Mouse (Mus musculus) limb, embryonic 11.5 days (tissue): ENCODE data around the gene Ugt1a7c. TPM values are rescaled to one million over a fixed set of nuclear protein-coding genes. Genes with fewer than 3 reads are reported as not detected.

Source experiments
- ATAC-seq: fragments of 200-750 bp; cut with Nextera tagmentation; 2 replicates; pipeline ENCODE4 v1.8.0; 2017; ENCODE audit warnings: low read depth; ENCODE audit not compliant: insufficient number of reproducible peaks, low FRiP score, low TSS enrichment
- DNase-seq: peaks from one replicate; pipeline ENCODE4 v3.0.0-alpha.2; 2015; ENCODE audit warnings: low spot score
- H3K27ac ChIP-seq: fragments of 300-500 bp; sonication (generic); replicated peaks from 2 replicates; pipeline ENCODE4 v1.5.1; 2014; ENCODE audit warnings: low read depth, mild to moderate bottlenecking, low read length
- H3K27me3 ChIP-seq: fragments of 300-500 bp; sonication (generic); 2 replicates; pipeline ENCODE4 v1.6.1; 2014; ENCODE audit warnings: mild to moderate bottlenecking, low read length, mixed read lengths; ENCODE audit not compliant: control insufficient read depth, insufficient read depth
- H3K36me3 ChIP-seq: fragments of 300-500 bp; sonication (generic); 2 replicates; pipeline ENCODE4 v1.6.1; 2014; ENCODE audit warnings: mild to moderate bottlenecking, low read length, moderate library complexity, mixed read lengths; ENCODE audit not compliant: control insufficient read depth, insufficient read depth
- H3K4me1 ChIP-seq: fragments of 300-500 bp; sonication (generic); 2 replicates; pipeline ENCODE4 v1.6.1; 2014; ENCODE audit warnings: low read length, mixed read lengths; ENCODE audit not compliant: control insufficient read depth, insufficient read depth
- H3K4me2 ChIP-seq: fragments of 300-500 bp; sonication (generic); 2 replicates; pipeline ENCODE4 v1.6.1; 2014; ENCODE audit warnings: low read depth, mild to moderate bottlenecking, moderate library complexity; ENCODE audit not compliant: severe bottlenecking
- H3K4me3 ChIP-seq: fragments of 300-500 bp; sonication (generic); 2 replicates; pipeline ENCODE4 v1.5.1; 2014; ENCODE audit warnings: low read depth, low read length
- H3K9ac ChIP-seq: fragments of 300-500 bp; sonication (generic); 2 replicates; pipeline ENCODE4 v1.6.1; 2014; ENCODE audit warnings: mild to moderate bottlenecking, low read length
- H3K9me3 ChIP-seq: fragments of 300-500 bp; sonication (generic); 2 replicates; pipeline ENCODE4 v1.6.1; 2016; ENCODE audit warnings: low read length; ENCODE audit not compliant: control insufficient read depth
- WGBS: fragments of 180-500 bp; shearing (Covaris S2); extraction: QIAGEN DNeasy Blood & Tissue Kit; methylation state at CpG from one replicate; pipeline ENCODE4 v1.1.7; 2014; 5-methylcytosine and 5-hydroxymethylcytosine counted together
- polyA plus RNA-seq: library from polyadenylated mRNA; unstranded; fragments of >200 nt; fragmentation: Nextera tagmentation; extraction: Ambion mirVana; gene quantifications from 2 replicates; pipeline ENCODE4 v1.2.1, GENCODE M21; 2014

Gene Ugt1a7c
- polyA plus RNA-seq, 1 experiment from 2014 or later: 0.79 TPM

DNA sequence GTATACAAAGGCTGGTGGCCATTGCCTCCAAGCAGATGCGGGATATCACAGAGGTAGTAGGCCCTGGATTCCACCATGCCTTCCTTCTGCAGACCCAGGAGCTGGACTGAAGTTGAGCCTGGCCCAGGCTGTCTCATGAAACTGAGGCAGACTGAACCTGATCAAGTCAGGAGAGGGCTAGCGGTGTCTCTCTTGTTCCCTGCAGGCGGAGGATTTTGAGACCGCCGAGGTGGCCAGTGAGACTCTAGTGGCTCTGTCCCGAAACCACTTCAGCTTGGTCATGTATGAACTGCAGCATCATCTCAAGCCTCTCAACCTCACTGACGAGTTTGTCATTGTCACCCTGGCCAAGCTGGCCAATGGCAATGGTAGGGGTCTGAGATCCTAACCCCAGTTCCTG lies 135.6 kb downstream of the Ugt1a7c start:
- H3K27me3 ChIP-seq: no peaks in the 10 kb centered on the region
- no peak for DNase-seq
- no peak for ATAC-seq
- no peak overlapping the region for H3K27ac ChIP-seq
- no peak overlapping the region for H3K9ac ChIP-seq
- H3K36me3 ChIP-seq: no peaks in the 10 kb centered on the region; the same call in 1 of the 2 replicates
- H3K4me3 ChIP-seq: no peak overlapping the region
- WGBS: 75% methylated on average over 7 of the region's 7 CpGs
- H3K9me3 ChIP-seq: peaks cover 96% of the 10 kb centered on the region
- H3K4me2 ChIP-seq: no peak overlapping the region
- no peaks in the 10 kb centered on the region for H3K4me1 ChIP-seq

DNA sequence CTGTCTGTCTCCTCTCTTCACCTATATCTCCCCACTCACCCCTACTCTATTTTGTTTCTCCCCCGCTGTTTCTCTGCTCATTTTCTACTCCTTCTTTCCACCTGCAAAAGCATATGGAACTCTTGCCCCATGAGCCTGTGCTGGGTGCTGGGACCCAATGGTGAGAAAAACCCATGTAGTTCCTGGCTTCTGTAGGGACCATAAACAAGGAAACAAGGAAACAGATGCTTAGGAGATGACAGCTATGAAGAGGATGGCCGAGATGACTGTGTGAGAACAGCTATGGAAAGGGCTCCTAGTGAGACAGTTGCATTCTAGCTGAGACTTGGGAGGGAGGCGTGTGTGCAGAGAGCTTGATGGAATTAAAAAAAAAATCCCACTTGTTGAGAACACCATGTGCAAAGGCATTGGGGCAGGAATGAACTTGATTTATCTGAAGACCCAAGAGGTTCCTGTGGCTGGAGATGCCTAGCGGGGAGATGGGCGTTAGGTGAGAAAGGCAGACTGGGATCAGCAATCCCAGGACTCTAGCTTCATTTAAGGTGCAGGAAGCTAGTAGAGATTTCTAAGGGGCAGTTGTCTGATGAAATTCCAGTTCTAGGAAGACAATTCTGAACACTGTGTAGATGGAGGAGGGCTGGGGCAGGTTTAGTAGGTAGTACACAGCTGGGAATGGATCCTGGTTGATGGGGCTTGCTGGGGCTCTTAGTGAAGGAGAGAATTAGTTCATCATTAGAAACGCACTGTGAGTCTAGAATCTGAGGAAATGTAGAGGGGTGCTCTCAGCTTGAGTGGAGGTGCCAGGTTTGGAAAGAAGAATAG lies 136.3 kb downstream of the Ugt1a7c start:
- H3K9me3 ChIP-seq: peaks cover 97% of the 10 kb centered on the region
- no peak overlapping the region for H3K27ac ChIP-seq
- no peak overlapping the region for H3K4me3 ChIP-seq
- 79% methylated on average over 6 of the region's 6 CpGs for WGBS
- H3K36me3 ChIP-seq: no peaks in the 10 kb centered on the region; the same call in 1 of the 2 replicates
- ATAC-seq (no peak), DNase-seq (no peak)
- no peak overlapping the region for H3K4me2 ChIP-seq
- no peaks in the 10 kb centered on the region for H3K4me1 ChIP-seq
- H3K9ac ChIP-seq: no peak overlapping the region
- H3K27me3 ChIP-seq: no peaks in the 10 kb centered on the region

DNA sequence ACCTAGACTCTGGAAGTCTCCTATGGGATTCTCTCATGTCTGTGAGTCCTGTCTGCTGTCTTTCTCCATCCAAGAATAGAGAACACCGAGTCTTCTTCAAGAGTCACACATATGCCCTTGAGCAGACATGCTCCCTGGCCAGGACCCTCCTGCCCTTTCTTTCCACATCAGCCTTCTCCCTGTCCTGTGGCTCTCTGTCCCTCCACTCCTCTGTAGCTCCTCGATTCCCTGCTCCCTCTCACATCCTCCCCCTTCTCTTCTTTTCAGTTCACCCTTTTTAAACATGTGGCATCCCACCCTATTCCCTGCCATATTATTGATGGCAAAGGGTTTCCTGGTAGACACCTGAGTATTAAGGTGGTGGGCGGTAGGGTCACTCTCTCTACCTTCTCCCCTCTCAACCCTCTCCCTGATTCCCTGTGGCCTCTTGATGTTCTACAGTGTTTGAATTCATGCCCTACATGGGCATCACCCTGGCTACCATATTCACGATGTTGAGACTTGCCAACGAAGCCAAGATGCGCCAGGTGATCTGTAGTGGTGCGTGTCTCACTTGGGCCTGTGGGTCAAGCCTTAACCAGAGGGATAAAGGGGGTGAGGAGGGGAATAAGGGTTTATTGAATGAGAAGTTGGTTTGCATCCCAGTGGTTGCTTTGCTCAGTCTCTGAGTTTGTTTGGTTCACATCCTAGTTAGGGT lies 137.1 kb downstream of the Ugt1a7c start:
- H3K9me3 ChIP-seq: peaks cover 95% of the 10 kb centered on the region
- no peak overlapping the region for H3K4me3 ChIP-seq
- no peaks in the 10 kb centered on the region for H3K4me1 ChIP-seq
- H3K27me3 ChIP-seq: no peaks in the 10 kb centered on the region
- WGBS: 68% methylated on average over 7 of the region's 7 CpGs
- H3K9ac ChIP-seq: no peak overlapping the region
- ATAC-seq (no peak), DNase-seq (no peak)
- no peak overlapping the region for H3K27ac ChIP-seq
- no peaks in the 10 kb centered on the region; the same call in 1 of the 2 replicates for H3K36me3 ChIP-seq
- no peak overlapping the region for H3K4me2 ChIP-seq

DNA sequence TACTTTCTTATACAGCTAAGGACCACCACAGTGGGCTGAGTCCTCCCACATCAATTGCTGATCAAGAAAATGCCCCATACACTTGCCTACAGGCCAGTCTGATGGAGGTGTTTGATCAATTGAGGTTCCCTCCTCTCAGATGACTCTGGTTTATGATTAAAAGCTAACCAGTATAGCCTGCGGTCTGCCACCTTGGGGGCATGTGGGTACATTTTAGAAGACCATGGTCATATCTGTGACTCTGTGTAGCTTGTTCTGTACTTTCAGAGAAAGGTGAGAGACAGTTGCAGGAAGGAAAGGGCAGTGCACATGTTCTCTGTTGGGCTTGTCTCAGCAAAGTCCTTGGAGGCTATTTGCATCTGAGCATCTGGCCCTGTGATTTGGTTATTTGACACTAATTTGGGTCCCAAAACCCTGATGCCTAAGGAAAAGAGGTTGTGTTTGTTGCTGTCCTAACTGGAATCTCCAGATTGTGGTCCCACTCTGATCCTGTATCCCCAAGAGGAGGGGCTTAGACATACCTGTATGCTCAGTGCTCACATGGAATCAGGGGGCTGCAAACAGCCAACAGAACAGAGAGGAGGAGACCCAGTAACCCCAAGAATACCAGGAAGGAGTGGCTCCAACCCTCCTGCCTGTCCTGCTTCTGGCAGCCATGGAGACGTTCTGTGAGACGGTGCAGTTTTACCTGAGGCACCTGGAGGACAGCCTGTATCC lies 138.0 kb downstream of the Ugt1a7c start:
- Histone ChIP-seq H3K4me1 (no peaks in the 10 kb centered on the region), H3K4me2 (no peak overlapping the region), H3K27ac (no peak overlapping the region), H3K9ac (no peak overlapping the region), H3K27me3 (no peaks in the 10 kb centered on the region), H3K9me3 (peaks cover 95% of the 10 kb centered on the region), H3K36me3 (no peaks in the 10 kb centered on the region; the same call in 1 of the 2 replicates), H3K4me3 (no peak overlapping the region)
- 57% methylated on average over 3 of the region's 3 CpGs for WGBS
- DNase-seq (no peak), ATAC-seq (no peak)

DNA sequence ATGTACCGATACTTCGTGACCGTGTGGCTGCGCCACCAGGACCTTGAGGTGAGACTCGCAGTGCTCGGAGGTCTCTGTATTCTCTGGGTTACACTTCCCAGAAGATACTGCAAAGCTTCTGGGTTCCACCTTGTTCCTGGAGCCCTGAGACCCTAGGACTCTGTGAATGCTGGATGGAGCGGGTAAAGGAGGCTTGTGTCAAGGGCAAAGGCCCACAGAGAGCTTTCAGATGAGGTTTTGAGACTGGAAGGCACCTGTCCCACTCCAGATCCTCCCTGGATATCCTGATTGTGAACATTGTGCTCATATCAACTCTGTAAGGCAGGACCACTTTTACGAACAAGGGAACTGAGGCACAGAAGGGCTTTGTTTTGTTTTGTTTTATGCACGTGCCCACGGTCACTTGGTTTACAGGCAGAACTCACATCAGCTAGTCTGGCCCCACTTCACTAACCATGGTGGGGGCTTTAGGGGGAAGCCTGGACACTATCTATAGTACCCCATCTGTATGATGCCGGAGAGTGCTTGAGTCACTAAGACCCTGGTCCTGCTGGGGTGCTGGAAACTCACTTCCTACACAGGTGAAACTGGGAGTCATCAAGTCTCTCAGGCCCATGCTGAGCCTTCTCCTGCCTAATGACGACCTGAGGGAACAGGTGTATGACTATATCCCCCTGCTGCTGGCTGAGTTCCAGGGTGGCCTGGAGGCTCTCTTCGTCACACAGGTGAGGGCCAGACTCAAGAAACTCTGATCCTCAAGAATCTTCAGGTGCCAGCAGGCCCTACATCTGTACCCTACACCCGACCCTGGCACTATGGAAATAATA lies 138.8 kb downstream of the Ugt1a7c start:
- Histone ChIP-seq H3K4me3 (no peak overlapping the region), H3K4me2 (no peak overlapping the region), H3K9me3 (peaks cover 95% of the 10 kb centered on the region), H3K4me1 (no peaks in the 10 kb centered on the region), H3K36me3 (no peaks in the 10 kb centered on the region; the same call in 1 of the 2 replicates), H3K27ac (no peak overlapping the region), H3K27me3 (no peaks in the 10 kb centered on the region), H3K9ac (no peak overlapping the region)
- 73% methylated on average over 14 of the region's 14 CpGs for WGBS
- DNase-seq (no peak), ATAC-seq (no peak)

DNA sequence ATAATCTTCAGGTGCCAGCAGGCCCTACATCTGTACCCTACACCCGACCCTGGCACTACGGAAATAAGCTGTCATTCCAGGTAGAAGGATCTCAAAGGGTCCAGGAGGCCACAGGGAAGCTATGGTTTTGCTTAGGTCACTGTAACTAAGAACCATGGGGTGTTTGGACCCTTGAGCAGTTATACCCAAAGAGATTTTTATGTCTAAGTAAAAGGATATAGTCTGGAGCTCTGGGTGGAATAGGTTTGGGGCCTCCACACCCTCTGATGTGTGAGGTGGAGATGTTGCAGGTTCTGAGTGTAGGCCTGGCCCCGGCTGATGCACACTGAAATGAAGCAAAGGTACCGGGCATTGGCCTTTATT lies 139.4 kb downstream of the Ugt1a7c start:
- Histone ChIP-seq H3K4me3 (no peak overlapping the region), H3K36me3 (no peaks in the 10 kb centered on the region; the same call in 1 of the 2 replicates), H3K4me1 (no peaks in the 10 kb centered on the region), H3K27me3 (no peaks in the 10 kb centered on the region), H3K9me3 (peaks cover 97% of the 10 kb centered on the region), H3K9ac (no peak overlapping the region), H3K4me2 (no peak overlapping the region), H3K27ac (no peak overlapping the region)
- ATAC-seq (no peak), DNase-seq (no peak)
- 69% methylated on average over 4 of the region's 4 CpGs for WGBS

DNA sequence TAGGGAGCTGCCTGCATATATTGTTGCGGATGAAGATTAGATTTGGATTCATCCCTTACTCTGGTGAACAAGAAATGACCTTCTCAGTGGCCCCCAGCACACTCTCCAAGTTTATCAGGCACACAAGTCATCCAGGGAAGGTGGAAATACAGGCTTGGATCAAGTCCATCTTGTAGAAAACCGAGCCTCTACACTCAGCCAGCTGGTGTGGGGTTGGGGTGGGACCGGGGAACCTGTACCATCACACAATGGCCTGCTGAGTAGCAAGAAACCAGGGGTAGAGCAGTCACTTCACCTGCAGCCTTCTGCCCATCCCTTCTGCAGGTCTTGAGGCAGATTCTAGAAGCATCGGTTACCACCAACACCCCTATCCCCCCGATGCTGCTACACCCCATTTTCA lies 139.8 kb downstream of the Ugt1a7c start:
- DNase-seq: no peak
- WGBS: 47% methylated on average over 5 of the region's 5 CpGs
- Histone ChIP-seq H3K4me3 (no peak overlapping the region), H3K9ac (no peak overlapping the region), H3K4me1 (no peaks in the 10 kb centered on the region), H3K9me3 (peaks cover 97% of the 10 kb centered on the region), H3K36me3 (no peaks in the 10 kb centered on the region; the same call in 1 of the 2 replicates), H3K27ac (no peak overlapping the region), H3K4me2 (no peak overlapping the region), H3K27me3 (no peaks in the 10 kb centered on the region)
- ATAC-seq: no peak
